7 mouse cellular contexts compared by ENCODE assay signal in genomic region chr14:25739957-25740565, GRCm38 (mm10). TPM values are rescaled to one million over a fixed set of nuclear protein-coding genes. Genes with fewer than 3 reads are reported as not detected.
A peak's percentile ranks its signal among the peaks of the same experiment; 100 is the strongest.
DNase-seq lines count a peak whose midpoint lies in the region; ATAC-seq lines count a peak whose summit lies in the region.

No protein-coding gene starts in this region.

- WGBS in midbrain, embryonic 16.5 days = 75% methylated on average over 4 of the region's 4 CpGs
- 85% methylated on average over 4 of the region's 4 CpGs for WGBS in midbrain, embryonic 11.5 days
- WGBS in embryonic facial prominence, embryonic 10.5 days = 63% methylated on average over 4 of the region's 4 CpGs

- no peak overlapping the region for H3K4me2 ChIP-seq in midbrain, embryonic 16.5 days (ENCODE audit: low read length)
- H3K4me2 ChIP-seq in midbrain, embryonic 11.5 days = no peak overlapping the region

- H3K27me3 ChIP-seq in midbrain, embryonic 16.5 days (ENCODE audit: control insufficient read depth, insufficient read depth, low read depth, low read length) = no peaks in the 10 kb centered on the region
- no peaks in the 10 kb centered on the region for H3K27me3 ChIP-seq in midbrain, embryonic 11.5 days (ENCODE audit: control insufficient read depth, insufficient read depth, low read length)
- H3K27me3 ChIP-seq in embryonic facial prominence, embryonic 10.5 days (replicated peaks; ENCODE audit: low read depth, poor library complexity, severe bottlenecking) = peaks cover 4% of the 10 kb centered on the region; the same call in 1 of the 2 replicates

- ATAC-seq in midbrain, embryonic 16.5 days = peak; percentile 61
- ATAC-seq in midbrain, embryonic 11.5 days (ENCODE audit: low FRiP score) = no peak

- no peak overlapping the region for H3K4me3 ChIP-seq in midbrain, embryonic 16.5 days (ENCODE audit: low read depth, low read length)
- H3K4me3 ChIP-seq in midbrain, embryonic 11.5 days (ENCODE audit: low read depth, low read length) = no peak overlapping the region
- no peak overlapping the region for H3K4me3 ChIP-seq in embryonic facial prominence, embryonic 10.5 days

- DNase-seq in midbrain, embryonic 11.5 days (ENCODE audit: low spot score, missing footprints) = no peak
- DNase-seq in embryonic facial prominence, embryonic 10.5 days (ENCODE audit: low spot score) = no peak
- peak; percentile 81 for DNase-seq in left cerebral cortex, adult 11 months (ENCODE audit: low spot score)
- DNase-seq in right cerebral cortex, postnatal 4 days = peak; percentile 34
- DNase-seq in B cell, adult 2 months = no peak
- DNase-seq in spleen, postnatal 14 days (ENCODE audit: low spot score in 2 of 2) = no peak

- H3K36me3 ChIP-seq in midbrain, embryonic 16.5 days (ENCODE audit: control insufficient read depth, insufficient read depth, low read length) = no peaks in the 10 kb centered on the region
- H3K36me3 ChIP-seq in midbrain, embryonic 11.5 days (ENCODE audit: control insufficient read depth, insufficient read depth, low read length) = no peaks in the 10 kb centered on the region
- peaks cover 50% of the 10 kb centered on the region for H3K36me3 ChIP-seq in embryonic facial prominence, embryonic 10.5 days (replicated peaks)

- H3K9ac ChIP-seq in midbrain, embryonic 16.5 days (ENCODE audit: low read depth, low read length) = no peak overlapping the region
- H3K9ac ChIP-seq in midbrain, embryonic 11.5 days (ENCODE audit: low read length) = no peak overlapping the region

- no peaks in the 10 kb centered on the region for H3K9me3 ChIP-seq in midbrain, embryonic 16.5 days (replicated peaks; ENCODE audit: control insufficient read depth, low read length, poor library complexity, severe bottlenecking)
- no peaks in the 10 kb centered on the region for H3K9me3 ChIP-seq in midbrain, embryonic 11.5 days (ENCODE audit: control insufficient read depth, low read length)
- no peaks in the 10 kb centered on the region for H3K9me3 ChIP-seq in embryonic facial prominence, embryonic 10.5 days

- H3K4me1 ChIP-seq in midbrain, embryonic 16.5 days (ENCODE audit: control insufficient read depth, insufficient read depth, low read length) = peaks cover 4% of the 10 kb centered on the region
- H3K4me1 ChIP-seq in midbrain, embryonic 11.5 days (ENCODE audit: control insufficient read depth, insufficient read depth, low read length) = peaks cover 3% of the 10 kb centered on the region; the same call in 1 of the 2 replicates
- H3K4me1 ChIP-seq in embryonic facial prominence, embryonic 10.5 days = peaks cover 65% of the 10 kb centered on the region

- H3K27ac ChIP-seq in midbrain, embryonic 16.5 days (ENCODE audit: low read length) = no peak overlapping the region
- H3K27ac ChIP-seq in midbrain, embryonic 11.5 days (ENCODE audit: low read depth, low read length) = no peak overlapping the region
- H3K27ac ChIP-seq in embryonic facial prominence, embryonic 10.5 days (replicated peaks) = peak overlapping the region; percentile 45; the same call in 1 of the 2 replicates

RNA-seq across cellular contexts. Expression of gene Zcchc24, which starts 28.8 kb away (rescaled TPM):
- polyA plus RNA-seq in midbrain, embryonic 16.5 days (2015; fragmentation: Nextera tagmentation; extraction: Ambion mirVana) = 11.0 and 12.2 TPM in 2 replicates
- polyA plus RNA-seq in midbrain, embryonic 11.5 days (2014; fragmentation: Nextera tagmentation; extraction: Ambion mirVana) = 10.1 and 11.4 TPM in 2 replicates
- polyA plus RNA-seq in embryonic facial prominence, embryonic 10.5 days (2016; fragmentation: Nextera tagmentation; extraction: Ambion mirVana) = 12.9 and 15.2 TPM in 2 replicates

RNA-seq across cellular contexts. Expression of gene Ppif, which starts 46.1 kb away (rescaled TPM):
- 29.6 and 40.3 TPM in 2 replicates for polyA plus RNA-seq in midbrain, embryonic 16.5 days (2015; fragmentation: Nextera tagmentation; extraction: Ambion mirVana)
- polyA plus RNA-seq in midbrain, embryonic 11.5 days (2014; fragmentation: Nextera tagmentation; extraction: Ambion mirVana) = 36.2 and 37.4 TPM in 2 replicates
- polyA plus RNA-seq in embryonic facial prominence, embryonic 10.5 days (2016; fragmentation: Nextera tagmentation; extraction: Ambion mirVana) = 76.6 and 77.0 TPM in 2 replicates

Comparison
In these comparisons a context has a peak if more than half of its experiments do, and no peak if none do; other contexts are left out.
1. DNase-seq: peak in left cerebral cortex, adult 11 months (single experiment) and right cerebral cortex, postnatal 4 days (single experiment); none in midbrain, embryonic 11.5 days (single experiment), embryonic facial prominence, embryonic 10.5 days (single experiment), B cell, adult 2 months (0 of 2) and spleen, postnatal 14 days (0 of 2).